Mouse (Mus musculus): ENCODE measurements around the gene 1500011B03Rik. TPM values are rescaled to one million over a fixed set of nuclear protein-coding genes. Genes with fewer than 3 reads are reported as not detected.

Gene 1500011B03Rik
- total RNA-seq, 2 experiments from 2014 or later = 162 to 169 TPM

- DNase-seq (ENCODE audit: low spot score in 2 of 2) = no peak
These were observed 13.4 kb downstream of the 1500011B03Rik start for GRCm38 (mm10) chr5:114809826-114810225.

- no peak for DNase-seq (ENCODE audit: low spot score in 2 of 2)
These were observed 14.0 kb downstream of the 1500011B03Rik start for GRCm38 (mm10) chr5:114809181-114809756.

- DNase-seq (ENCODE audit: low spot score in 2 of 2) = no peak
These were observed 14.9 kb downstream of the 1500011B03Rik start for GRCm38 (mm10) chr5:114808385-114808784.

- no peak for DNase-seq (ENCODE audit: low spot score in 2 of 2)
These were observed 15.4 kb downstream of the 1500011B03Rik start for GRCm38 (mm10) chr5:114807893-114808292.

GRCm38 (mm10) chr5:114807468-114807867, 15.8 kb downstream of the 1500011B03Rik start:
- DNase-seq (ENCODE audit: low spot score in 2 of 2) = no peak

GRCm38 (mm10) chr5:114807063-114807462, 16.2 kb downstream of the 1500011B03Rik start:
- DNase-seq (ENCODE audit: low spot score in 2 of 2) = no peak

GRCm38 (mm10) chr5:114806636-114807035, 16.6 kb downstream of the 1500011B03Rik start:
- no peak for DNase-seq (ENCODE audit: low spot score in 2 of 2)

- DNase-seq (ENCODE audit: low spot score in 2 of 2) = no peak
These were observed 17.6 kb downstream of the 1500011B03Rik start for GRCm38 (mm10) chr5:114805436-114806350.

- DNase-seq (ENCODE audit: low spot score in 2 of 2) = peak; percentile 50 to 82
These were observed 18.3 kb downstream of the 1500011B03Rik start for GRCm38 (mm10) chr5:114804958-114805357.

GRCm38 (mm10) chr5:114804335-114804734, 18.9 kb downstream of the 1500011B03Rik start:
- no peak for DNase-seq (ENCODE audit: low spot score in 2 of 2)

- no peak for DNase-seq (ENCODE audit: low spot score in 2 of 2)
These were observed 20.0 kb downstream of the 1500011B03Rik start for GRCm38 (mm10) chr5:114803231-114803630.

- no peak for DNase-seq (ENCODE audit: low spot score in 2 of 2)
These were observed 21.4 kb downstream of the 1500011B03Rik start for GRCm38 (mm10) chr5:114801841-114802240.

- DNase-seq (ENCODE audit: low spot score in 2 of 2) = no peak
These were observed 22.2 kb downstream of the 1500011B03Rik start for GRCm38 (mm10) chr5:114801049-114801448.

- no peak for DNase-seq (ENCODE audit: low spot score in 2 of 2)
These were observed 23.4 kb downstream of the 1500011B03Rik start for GRCm38 (mm10) chr5:114799848-114800247.

GRCm38 (mm10) chr5:114797253-114797652, 26.0 kb downstream of the 1500011B03Rik start:
- DNase-seq (ENCODE audit: low spot score in 2 of 2) = no peak

- DNase-seq (ENCODE audit: low spot score in 2 of 2) = no peak
These were observed 26.8 kb downstream of the 1500011B03Rik start for GRCm38 (mm10) chr5:114796299-114797012.

- no peak for DNase-seq (ENCODE audit: low spot score in 2 of 2)
These were observed 27.6 kb downstream of the 1500011B03Rik start for GRCm38 (mm10) chr5:114795653-114796052.

- no peak for DNase-seq (ENCODE audit: low spot score in 2 of 2)
These were observed 28.0 kb downstream of the 1500011B03Rik start for GRCm38 (mm10) chr5:114795231-114795630.

GRCm38 (mm10) chr5:114794609-114795008, 28.7 kb downstream of the 1500011B03Rik start:
- no peak for DNase-seq (ENCODE audit: low spot score in 2 of 2)

- DNase-seq (ENCODE audit: low spot score in 2 of 2) = peak in 1 of 2 experiments; percentile 61
These were observed 30.0 kb downstream of the 1500011B03Rik start for GRCm38 (mm10) chr5:114793317-114793716.

GRCm38 (mm10) chr5:114785196-114785595, 38.1 kb downstream of the 1500011B03Rik start:
- DNase-seq (ENCODE audit: low spot score in 2 of 2) = no peak

All from layer of hippocampus, adult 18-20 months (tissue).